Mouse (Mus musculus) liver, embryonic 15.5 days (tissue): ENCODE measurements at regions not wholly inside any gene's neighbourhood (a gene's known extent, or its start where the extent isn't known, plus 50 kb on each side); places are given as distances from the start of the nearest gene placed in this dataset.

ENCODE experiments used
- ATAC-seq: fragments of 200-750 bp; cut with Nextera tagmentation; 2 replicates; pipeline ENCODE4 v1.8.0; 2017; ENCODE audit warnings: moderate number of reproducible peaks, mild to moderate bottlenecking, moderate library complexity; ENCODE audit not compliant: insufficient read depth
- H3K27ac ChIP-seq: fragments of 300-500 bp; sonication (generic); replicated peaks from 2 replicates; pipeline ENCODE4 v1.5.1; 2015; ENCODE audit warnings: mild to moderate bottlenecking, inconsistent platforms
- H3K27me3 ChIP-seq: fragments of 300-500 bp; sonication (generic); 2 replicates; pipeline ENCODE4 v1.6.1; 2015; ENCODE audit warnings: mild to moderate bottlenecking, inconsistent platforms
- H3K36me3 ChIP-seq: fragments of 300-500 bp; sonication (generic); replicated peaks from 2 replicates; pipeline ENCODE4 v1.6.1; 2015; ENCODE audit warnings: moderate library complexity, mild to moderate bottlenecking, inconsistent platforms
- H3K4me1 ChIP-seq: fragments of 300-500 bp; sonication (generic); replicated peaks from 2 replicates; pipeline ENCODE4 v1.6.1; 2015; ENCODE audit warnings: inconsistent platforms
- H3K4me2 ChIP-seq: fragments of 300-500 bp; sonication (generic); 2 replicates; pipeline ENCODE4 v1.6.1; 2015; ENCODE audit warnings: moderate library complexity, mild to moderate bottlenecking, inconsistent platforms
- H3K4me3 ChIP-seq: fragments of 300-500 bp; sonication (generic); replicated peaks from 2 replicates; pipeline ENCODE4 v1.5.1; 2015; ENCODE audit warnings: mild to moderate bottlenecking, inconsistent platforms
- H3K9ac ChIP-seq: fragments of 300-500 bp; sonication (generic); 2 replicates; pipeline ENCODE4 v1.6.1; 2015; ENCODE audit warnings: moderate library complexity, mild to moderate bottlenecking, inconsistent platforms
- H3K9me3 ChIP-seq: fragments of 300-500 bp; sonication (generic); replicated peaks from 2 replicates; pipeline ENCODE4 v1.6.1; 2016; ENCODE audit warnings: inconsistent platforms
- WGBS: fragments of 180-500 bp; shearing (Covaris S2); methylation state at CpG from one replicate; pipeline ENCODE4 v1.1.7; 2015; ENCODE audit warnings: mixed read lengths; ENCODE audit not compliant: insufficient replicate concordance; 5-methylcytosine and 5-hydroxymethylcytosine counted together

GRCm38 (mm10) chr17:64382894-64383293 is 51.2 kb upstream of the Pja2 start:
- WGBS = 70% methylated on average over 6 of the region's 6 CpGs
- no peaks in the 10 kb centered on the region for H3K9me3 ChIP-seq
- no peak for ATAC-seq
- no peak overlapping the region for H3K4me2 ChIP-seq
- no peaks in the 10 kb centered on the region for H3K4me1 ChIP-seq
- no peak overlapping the region for H3K4me3 ChIP-seq
- H3K36me3 ChIP-seq = no peaks in the 10 kb centered on the region
- H3K27ac ChIP-seq = no peak overlapping the region
- H3K9ac ChIP-seq = no peak overlapping the region
- H3K27me3 ChIP-seq = no peaks in the 10 kb centered on the region

- H3K9me3 ChIP-seq = no peaks in the 10 kb centered on the region
- no peak overlapping the region for H3K4me3 ChIP-seq
- WGBS = 76% methylated on average over 11 of the region's 11 CpGs
- H3K36me3 ChIP-seq = no peaks in the 10 kb centered on the region
- no peak overlapping the region for H3K27ac ChIP-seq
- ATAC-seq = no peak
- no peaks in the 10 kb centered on the region for H3K4me1 ChIP-seq
- no peak overlapping the region for H3K9ac ChIP-seq
- no peaks in the 10 kb centered on the region for H3K27me3 ChIP-seq
- no peak overlapping the region for H3K4me2 ChIP-seq
These were observed 51.9 kb upstream of the Pja2 start for GRCm38 (mm10) chr17:64383600-64383999.

GRCm38 (mm10) chr17:64390349-64390748 is 58.6 kb upstream of the Pja2 start:
- no peak for ATAC-seq
- no peaks in the 10 kb centered on the region for H3K36me3 ChIP-seq
- no peaks in the 10 kb centered on the region for H3K4me1 ChIP-seq
- no peak overlapping the region for H3K27ac ChIP-seq
- H3K4me2 ChIP-seq = no peak overlapping the region
- no peaks in the 10 kb centered on the region for H3K27me3 ChIP-seq
- no peak overlapping the region for H3K9ac ChIP-seq
- H3K4me3 ChIP-seq = no peak overlapping the region
- 59% methylated on average over 1 of the region's 1 CpGs for WGBS
- H3K9me3 ChIP-seq = no peaks in the 10 kb centered on the region

GRCm38 (mm10) chr17:64397254-64397897 is 65.7 kb upstream of the Pja2 start:
- H3K4me2 ChIP-seq = peak overlapping the region; percentile 13; the same call in 1 of the 2 replicates
- 17% methylated on average over 12 of the region's 12 CpGs for WGBS

GRCm38 (mm10) chr17:64398114-64398692 is 66.5 kb upstream of the Pja2 start:
- no peak for ATAC-seq
- H3K36me3 ChIP-seq = no peaks in the 10 kb centered on the region
- H3K27ac ChIP-seq = no peak overlapping the region
- no peak overlapping the region for H3K9ac ChIP-seq
- H3K9me3 ChIP-seq = no peaks in the 10 kb centered on the region
- H3K4me1 ChIP-seq = no peaks in the 10 kb centered on the region
- 63% methylated on average over 9 of the region's 9 CpGs for WGBS
- H3K27me3 ChIP-seq = 0 out of 2 replicates have a peak, but pooled peaks cover 4% of the 10 kb centered on the region
- no peak overlapping the region for H3K4me3 ChIP-seq
- H3K4me2 ChIP-seq = no peak overlapping the region

More at GRCm38 (mm10) chr17:64397254-64397897, 65.7 kb upstream of the Pja2 start:
- Histone ChIP-seq H3K9ac (no peak overlapping the region), H3K9me3 (no peaks in the 10 kb centered on the region), H3K36me3 (no peaks in the 10 kb centered on the region), H3K27ac (no peak overlapping the region), H3K4me1 (no peaks in the 10 kb centered on the region), H3K27me3 (0 out of 2 replicates have a peak, but pooled peaks cover 4% of the 10 kb centered on the region), H3K4me3 (no peak overlapping the region)
- ATAC-seq = no peak

GRCm38 (mm10) chr17:64398708-64399107 is 67.0 kb upstream of the Pja2 start:
- no peak overlapping the region for H3K9ac ChIP-seq
- no peak overlapping the region for H3K4me3 ChIP-seq
- ATAC-seq = no peak
- no peak overlapping the region for H3K4me2 ChIP-seq
- H3K27me3 ChIP-seq = 0 out of 2 replicates have a peak, but pooled peaks cover 4% of the 10 kb centered on the region
- no peaks in the 10 kb centered on the region for H3K4me1 ChIP-seq
- H3K36me3 ChIP-seq = no peaks in the 10 kb centered on the region
- no peaks in the 10 kb centered on the region for H3K9me3 ChIP-seq
- H3K27ac ChIP-seq = no peak overlapping the region
- WGBS = 15% methylated on average over 3 of the region's 3 CpGs

- Histone ChIP-seq H3K27ac (no peak overlapping the region), H3K9me3 (no peaks in the 10 kb centered on the region), H3K4me2 (no peak overlapping the region), H3K36me3 (no peaks in the 10 kb centered on the region), H3K9ac (no peak overlapping the region), H3K27me3 (no peaks in the 10 kb centered on the region), H3K4me1 (no peaks in the 10 kb centered on the region), H3K4me3 (no peak overlapping the region)
- 63% methylated on average over 5 of the region's 5 CpGs for WGBS
- ATAC-seq = no peak
These were observed 75.1 kb upstream of the Pja2 start for GRCm38 (mm10) chr17:64406742-64407254.

- no peak overlapping the region for H3K4me3 ChIP-seq
- H3K9me3 ChIP-seq = no peaks in the 10 kb centered on the region
- no peak overlapping the region for H3K27ac ChIP-seq
- H3K9ac ChIP-seq = no peak overlapping the region
- no peak for ATAC-seq
- no peaks in the 10 kb centered on the region for H3K36me3 ChIP-seq
- WGBS = 56% methylated on average over 13 of the region's 13 CpGs
- no peaks in the 10 kb centered on the region for H3K27me3 ChIP-seq
- no peaks in the 10 kb centered on the region for H3K4me1 ChIP-seq
- no peak overlapping the region for H3K4me2 ChIP-seq
These were observed 75.7 kb upstream of the Pja2 start for GRCm38 (mm10) chr17:64407255-64408011.

- WGBS = 73% methylated on average over 1 of the region's 1 CpGs
- H3K9ac ChIP-seq = no peak overlapping the region
- no peak for ATAC-seq
These were observed 94.1 kb upstream of the Pja2 start for GRCm38 (mm10) chr17:64425811-64426210.

GRCm38 (mm10) chr17:64426536-64426935 is 94.8 kb upstream of the Pja2 start:
- Histone ChIP-seq H3K9ac (no peak overlapping the region), H3K4me1 (no peaks in the 10 kb centered on the region), H3K27ac (no peak overlapping the region), H3K4me3 (no peak overlapping the region), H3K9me3 (no peaks in the 10 kb centered on the region), H3K4me2 (no peak overlapping the region), H3K27me3 (no peaks in the 10 kb centered on the region), H3K36me3 (no peaks in the 10 kb centered on the region)
- ATAC-seq = no peak
- WGBS = 75% methylated on average over 5 of the region's 5 CpGs

More at GRCm38 (mm10) chr17:64425811-64426210, 94.1 kb upstream of the Pja2 start:
- no peaks in the 10 kb centered on the region for H3K36me3 ChIP-seq
- no peak overlapping the region for H3K4me3 ChIP-seq
- no peak overlapping the region for H3K27ac ChIP-seq
- no peaks in the 10 kb centered on the region for H3K4me1 ChIP-seq
- no peak overlapping the region for H3K4me2 ChIP-seq
- H3K9me3 ChIP-seq = no peaks in the 10 kb centered on the region
- H3K27me3 ChIP-seq = no peaks in the 10 kb centered on the region

- Histone ChIP-seq H3K27ac (no peak overlapping the region), H3K36me3 (no peaks in the 10 kb centered on the region), H3K4me3 (no peak overlapping the region), H3K4me1 (no peaks in the 10 kb centered on the region), H3K9ac (no peak overlapping the region), H3K27me3 (no peaks in the 10 kb centered on the region), H3K9me3 (no peaks in the 10 kb centered on the region), H3K4me2 (no peak overlapping the region)
- 71% methylated on average over 1 of the region's 1 CpGs for WGBS
- no peak for ATAC-seq
These were observed 107.9 kb upstream of the Pja2 start for GRCm38 (mm10) chr17:64439571-64439970.
